Comparison of ENCODE assay signal across 19 mouse cellular contexts in the genomic region with DNA sequence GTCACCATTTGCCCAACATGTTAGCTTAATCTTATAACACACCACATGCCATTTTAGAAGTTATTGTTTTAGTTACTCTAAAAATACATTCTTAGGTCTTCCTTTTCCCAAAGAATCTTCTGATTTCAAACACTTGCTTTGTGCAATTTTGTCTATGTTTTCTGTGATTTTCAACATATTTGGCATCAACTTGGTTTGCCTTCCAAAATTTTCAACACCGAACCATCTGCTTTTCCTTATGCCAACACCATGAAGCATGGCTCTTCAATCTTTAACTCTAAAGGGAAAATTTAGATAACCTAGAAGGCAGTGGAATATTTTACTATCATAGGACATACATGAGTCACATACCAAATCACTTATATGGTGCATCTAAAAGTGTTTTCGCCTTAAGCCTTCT. TPM values are rescaled to one million over a fixed set of nuclear protein-coding genes. Genes with fewer than 3 reads are reported as not detected.
"Had no signal": no experiment of that assay in that cellular context is flagged by ENCODE, and none has a peak within 500 bp of the region (broad histone marks: within the 10 kb centered on the region; RNA-seq: fewer than 3 reads in every experiment).

No protein-coding gene starts in this region.

- H3K4me3 ChIP-seq: kidney, embryonic 15.5 days; limb, embryonic 15.5 days; liver, embryonic 12.5 days; lung, embryonic 15.5 days; megakaryocyte, embryonic 14.5 days; midbrain, embryonic 15.5 days; neural tube, embryonic 12.5 days; stomach, embryonic 15.5 days had no signal

- H3K27me3 ChIP-seq: kidney, embryonic 15.5 days; limb, embryonic 15.5 days; liver, embryonic 12.5 days; lung, embryonic 15.5 days; megakaryocyte, embryonic 14.5 days; midbrain, embryonic 15.5 days; neural tube, embryonic 12.5 days; stomach, embryonic 15.5 days had no signal

- H3K9me3 ChIP-seq: kidney, embryonic 15.5 days; limb, embryonic 15.5 days; liver, embryonic 12.5 days; lung, embryonic 15.5 days; megakaryocyte, embryonic 14.5 days; midbrain, embryonic 15.5 days; neural tube, embryonic 12.5 days; stomach, embryonic 15.5 days had no signal

- H3K9ac ChIP-seq: kidney, embryonic 15.5 days; limb, embryonic 15.5 days; liver, embryonic 12.5 days; lung, embryonic 15.5 days; midbrain, embryonic 15.5 days; neural tube, embryonic 12.5 days; stomach, embryonic 15.5 days had no signal

- DNase-seq: kidney, adult 2 months; kidney, postnatal 14 days; lung, postnatal 14 days; thymus, postnatal 36 days had no signal

- H3K4me1 ChIP-seq: kidney, embryonic 15.5 days; limb, embryonic 15.5 days; liver, embryonic 12.5 days; lung, embryonic 15.5 days; megakaryocyte, embryonic 14.5 days; midbrain, embryonic 15.5 days; neural tube, embryonic 12.5 days; stomach, embryonic 15.5 days had no signal

- ATAC-seq: liver, embryonic 12.5 days; midbrain, embryonic 15.5 days had no signal

- H3K4me2 ChIP-seq: kidney, embryonic 15.5 days; limb, embryonic 15.5 days; liver, embryonic 12.5 days; lung, embryonic 15.5 days; midbrain, embryonic 11.5 days; midbrain, embryonic 15.5 days; neural tube, embryonic 12.5 days; stomach, embryonic 15.5 days had no signal

- H3K27ac ChIP-seq: kidney, embryonic 15.5 days; limb, embryonic 15.5 days; liver, embryonic 12.5 days; lung, embryonic 15.5 days; macrophage; midbrain, embryonic 15.5 days; neural tube, embryonic 12.5 days; stomach, embryonic 15.5 days had no signal

- H3K36me3 ChIP-seq: kidney, embryonic 15.5 days; limb, embryonic 15.5 days; liver, embryonic 12.5 days; lung, embryonic 15.5 days; midbrain, embryonic 15.5 days; neural tube, embryonic 12.5 days; stomach, embryonic 15.5 days had no signal

RNA-seq across cellular contexts. Expression of gene Lrrtm4, which starts 59.3 kb away (rescaled TPM):
- total RNA-seq: monocyte, adult 5-6 weeks; neutrophil, adult 5-6 weeks had no signal
- polyA plus RNA-seq: kidney, adult 2 months; large intestine, adult 2 months; liver, embryonic 12.5 days; liver, embryonic 16.5 days; macrophage; spleen, adult 2 months had no signal
